Mouse (Mus musculus) adrenal gland, postnatal 10 days (tissue): Measurements from ENCODE around the gene Tas2r138. TPM values are rescaled to one million over a fixed set of nuclear protein-coding genes. Genes with fewer than 3 reads are reported as not detected.

Experiments
- total RNA-seq, 2 experiments: library from RNA; stranded (reverse); gene quantifications; 2 replicates each; pipeline ENCODE4 v1.2.3; 2021

The Tas2r138 gene
- total RNA-seq, 2 experiments from 2014 or later: not detected

Other genes with a start within 250 kb of the Tas2r138 start
- gene E330009J07Rik, start 177.2 kb downstream of the Tas2r138 start, total RNA-seq: 10 to 100 TPM; 14.0 to 16.4 TPM
- gene Wee2, start 174.2 kb downstream of the Tas2r138 start, total RNA-seq: not detected
- gene Ssbp1, start 142.0 kb downstream of the Tas2r138 start, total RNA-seq: 10 to 100 TPM; 56.9 to 70.5 TPM
- gene Tas2r137, start 122.1 kb downstream of the Tas2r138 start, total RNA-seq: not detected
- not detected for gene Tas2r108, start 119.8 kb downstream of the Tas2r138 start, total RNA-seq
- not detected for gene Prss37, start 93.8 kb downstream of the Tas2r138 start, total RNA-seq
- not detected for gene Olfr461, start 58.3 kb downstream of the Tas2r138 start, total RNA-seq
- gene Olfr460, start 43.8 kb downstream of the Tas2r138 start, total RNA-seq: not detected
- gene Clec5a, start 27.5 kb downstream of the Tas2r138 start, total RNA-seq: 1 to 10 TPM in 1 of 2 experiments, under 1 TPM in 1; 0.75 to 1.4 TPM
- gene Mgam, start 15.5 kb upstream of the Tas2r138 start, total RNA-seq: 10 to 100 TPM in 1 of 2 experiments, 1 to 10 TPM in 1; 6.8 to 11.1 TPM